Mouse (Mus musculus) frontal cortex, adult (tissue): ENCODE measurements around the gene Mcoln3.

Source experiments
- ATAC-seq: cut with Nextera tagmentation; 2 replicates; pipeline ENCODE4 v1.9.2; 2017; ENCODE audit warnings: mild to moderate bottlenecking, moderate library complexity, mixed read lengths; ENCODE audit not compliant: low TSS enrichment

Mcoln3 gene

GRCm38 (mm10) chr3:146134834-146135233 is 17.6 kb downstream of the Mcoln3 start:
- ATAC-seq: no peak

- ATAC-seq: no peak
Observed at GRCm38 (mm10) chr3:146135417-146135816, 18.2 kb downstream of the Mcoln3 start.

- ATAC-seq: no peak
Observed at GRCm38 (mm10) chr3:146136422-146136821, 19.2 kb downstream of the Mcoln3 start.

GRCm38 (mm10) chr3:146140276-146140675 is 23.0 kb downstream of the Mcoln3 start:
- ATAC-seq: no peak

- no peak for ATAC-seq
Observed at GRCm38 (mm10) chr3:146142523-146142922, 25.3 kb downstream of the Mcoln3 start.

- ATAC-seq: no peak
Observed at GRCm38 (mm10) chr3:146145501-146145900, 28.3 kb downstream of the Mcoln3 start.

- ATAC-seq: peak; percentile 81
Observed at GRCm38 (mm10) chr3:146146131-146146530, 28.9 kb downstream of the Mcoln3 start.

GRCm38 (mm10) chr3:146149156-146150057 is 32.2 kb downstream of the Mcoln3 start, which contains the start of gene Mcoln2:
Mcoln2 (plus strand) TSS chr3:146149833.
- ATAC-seq: no peak

- ATAC-seq: no peak
Observed at GRCm38 (mm10) chr3:146150058-146150400, 32.8 kb downstream of the Mcoln3 start.

- ATAC-seq: no peak
Observed at GRCm38 (mm10) chr3:146150560-146150959, 33.3 kb downstream of the Mcoln3 start.

- no peak for ATAC-seq
Observed at GRCm38 (mm10) chr3:146151328-146151727, 34.1 kb downstream of the Mcoln3 start.

- no peak for ATAC-seq
Observed at GRCm38 (mm10) chr3:146151755-146152154, 34.5 kb downstream of the Mcoln3 start.

- 0 out of 2 replicates have a peak, but pooled peaks have one; percentile 20 for ATAC-seq
Observed at GRCm38 (mm10) chr3:146152348-146152747, 35.1 kb downstream of the Mcoln3 start.

GRCm38 (mm10) chr3:146152913-146153312 is 35.7 kb downstream of the Mcoln3 start:
- ATAC-seq: no peak

- ATAC-seq: no peak
Observed at GRCm38 (mm10) chr3:146153862-146154611, 36.8 kb downstream of the Mcoln3 start.

- no peak for ATAC-seq
Observed at GRCm38 (mm10) chr3:146155628-146156576, 38.7 kb downstream of the Mcoln3 start.

GRCm38 (mm10) chr3:146156811-146157210 is 39.6 kb downstream of the Mcoln3 start:
- no peak for ATAC-seq

GRCm38 (mm10) chr3:146158039-146158438 is 40.8 kb downstream of the Mcoln3 start:
- ATAC-seq: no peak

- ATAC-seq: no peak
Observed at GRCm38 (mm10) chr3:146159360-146159759, 42.1 kb downstream of the Mcoln3 start.

GRCm38 (mm10) chr3:146162197-146162596 is 44.9 kb downstream of the Mcoln3 start:
- no peak for ATAC-seq

- no peak for ATAC-seq
Observed at GRCm38 (mm10) chr3:146169356-146169755, 52.1 kb downstream of the Mcoln3 start.

- no peak for ATAC-seq
Observed at GRCm38 (mm10) chr3:146173030-146173429, 55.8 kb downstream of the Mcoln3 start.
